Mouse (Mus musculus) ES-Bruce4 (cell line): ENCODE measurements around the gene Adamts9. TPM values are rescaled to one million over a fixed set of nuclear protein-coding genes. Genes with fewer than 3 reads are reported as not detected.

Source experiments
- H3K27ac ChIP-seq: 2 replicates; pipeline ENCODE4 v1.5.1; 2012; ENCODE audit warnings: low read length, inconsistent platforms; ENCODE audit not compliant: insufficient read depth
- H3K27me3 ChIP-seq: 2 replicates; pipeline ENCODE4 v1.6.1; 2012; ENCODE audit warnings: mild to moderate bottlenecking, low read length, inconsistent platforms; ENCODE audit not compliant: control insufficient read depth, poor library complexity, insufficient read depth, severe bottlenecking
- H3K36me3 ChIP-seq: 2 replicates; pipeline ENCODE4 v1.6.1; 2012; ENCODE audit warnings: inconsistent platforms, mild to moderate bottlenecking, low read length, moderate library complexity; ENCODE audit not compliant: control insufficient read depth, poor library complexity, insufficient read depth, severe bottlenecking
- H3K4me1 ChIP-seq: one replicate; pipeline ENCODE4 v1.8.1; 2011; ENCODE audit warnings: low read length; ENCODE audit not compliant: control insufficient read depth, insufficient read depth
- H3K4me3 ChIP-seq: 2 replicates; pipeline ENCODE4 v1.5.1; 2011; ENCODE audit warnings: low read depth, mild to moderate bottlenecking, low read length
- H3K9ac ChIP-seq: 2 replicates; pipeline ENCODE4 v1.6.1; 2012; ENCODE audit warnings: low read depth, mild to moderate bottlenecking, inconsistent platforms; ENCODE audit not compliant: poor library complexity, severe bottlenecking
- H3K9me3 ChIP-seq: replicated peaks from 2 replicates; pipeline ENCODE4 v1.6.1; 2012; ENCODE audit warnings: mild to moderate bottlenecking, low read length, inconsistent platforms; ENCODE audit not compliant: control insufficient read depth, poor library complexity, insufficient read depth, severe bottlenecking
- CTCF ChIP-seq: IDR thresholded peaks from one replicate; pipeline ENCODE4 v1.8.1; 2011; ENCODE audit warnings: low read depth, low read length
- EP300 ChIP-seq: IDR thresholded peaks from 2 replicates; pipeline ENCODE4 v1.6.1; 2011; ENCODE audit warnings: low read depth, low read length; ENCODE audit not compliant: insufficient read depth
- POLR2A ChIP-seq: IDR thresholded peaks from one replicate; pipeline ENCODE4 v1.8.1; 2011; ENCODE audit warnings: low read length; ENCODE audit not compliant: insufficient read depth
- polyA plus RNA-seq: library from polyadenylated mRNA; stranded (reverse); fragments of >200 nt; gene quantifications from 2 replicates; pipeline ENCODE4 v1.2.4, GENCODE M21; 2011; ENCODE audit warnings: low read depth; ENCODE audit not compliant: missing spikeins, insufficient read depth, insufficient read length

Adamts9 gene
- polyA plus RNA-seq, 1 experiment = 8.9 TPM

DNA sequence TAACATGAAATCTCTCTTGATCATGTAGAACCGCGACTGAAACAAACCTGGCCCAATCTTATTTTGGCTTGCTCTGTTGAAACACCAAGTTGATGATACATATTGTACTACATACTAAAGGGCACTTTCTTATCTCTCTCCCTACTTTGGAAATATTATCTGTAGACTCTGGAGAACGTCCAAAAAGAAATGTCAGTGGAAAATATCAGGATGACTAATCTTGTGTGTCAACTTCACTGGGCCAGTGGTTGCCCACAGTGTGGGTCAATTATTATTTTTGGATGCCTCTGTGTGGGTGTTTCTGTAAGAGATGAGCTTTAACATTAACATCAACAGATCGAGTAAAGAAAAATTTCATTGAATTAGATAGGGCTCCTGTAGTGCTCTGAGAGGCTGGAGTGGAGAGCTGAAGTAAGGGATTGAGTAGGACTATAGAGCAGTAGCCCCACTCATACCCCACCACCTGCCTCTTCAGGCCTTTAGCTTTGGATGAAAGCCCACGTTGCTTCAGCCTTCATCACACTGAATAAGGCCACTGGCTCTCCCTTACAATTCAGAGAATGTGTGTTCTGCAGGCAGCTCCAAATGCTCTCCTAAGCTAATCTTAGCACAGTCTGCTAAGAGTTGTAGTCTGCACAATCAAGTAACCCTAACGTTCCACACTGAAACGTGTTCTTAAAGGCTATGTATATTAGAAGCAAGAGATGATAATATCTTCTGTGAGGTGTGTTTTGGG is 38.3 kb upstream of the Adamts9 start:
- H3K27ac ChIP-seq = no peak overlapping the region
- no peak overlapping the region for H3K4me3 ChIP-seq
- H3K36me3 ChIP-seq = no peaks in the 10 kb centered on the region
- H3K4me1 ChIP-seq = no peaks in the 10 kb centered on the region
- no peaks in the 10 kb centered on the region for H3K27me3 ChIP-seq
- no peak for TF ChIP-seq EP300
- TF ChIP-seq POLR2A = no peak
- TF ChIP-seq CTCF = no peak
- H3K9me3 ChIP-seq = no peaks in the 10 kb centered on the region
- H3K9ac ChIP-seq = no peak overlapping the region

DNA sequence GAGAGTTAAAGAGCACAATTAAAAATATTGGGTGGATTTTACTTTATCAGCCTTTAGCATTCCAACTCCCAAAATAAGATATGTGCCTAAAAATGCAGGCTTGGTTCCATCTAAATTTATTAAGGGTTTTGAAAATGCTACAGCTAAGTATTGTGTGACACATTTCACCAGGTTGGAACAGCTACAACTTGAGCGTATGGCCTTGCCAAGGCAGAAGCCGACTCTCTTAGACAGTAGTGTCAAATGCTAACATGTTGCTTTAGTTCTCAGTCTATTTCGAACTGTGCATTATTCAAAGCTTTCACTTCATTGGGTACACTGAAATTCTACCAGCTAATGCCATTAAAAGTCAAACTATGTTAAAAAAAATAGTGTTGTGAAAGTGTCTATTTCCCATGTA is 30.0 kb upstream of the Adamts9 start:
- no peaks in the 10 kb centered on the region for H3K36me3 ChIP-seq
- no peak overlapping the region for H3K9ac ChIP-seq
- no peaks in the 10 kb centered on the region for H3K9me3 ChIP-seq
- no peak overlapping the region for H3K4me3 ChIP-seq
- no peak overlapping the region for H3K27ac ChIP-seq
- no peaks in the 10 kb centered on the region for H3K27me3 ChIP-seq
- no peaks in the 10 kb centered on the region for H3K4me1 ChIP-seq
- no peak for TF ChIP-seq POLR2A
- TF ChIP-seq EP300 = no peak
- TF ChIP-seq CTCF = no peak

DNA sequence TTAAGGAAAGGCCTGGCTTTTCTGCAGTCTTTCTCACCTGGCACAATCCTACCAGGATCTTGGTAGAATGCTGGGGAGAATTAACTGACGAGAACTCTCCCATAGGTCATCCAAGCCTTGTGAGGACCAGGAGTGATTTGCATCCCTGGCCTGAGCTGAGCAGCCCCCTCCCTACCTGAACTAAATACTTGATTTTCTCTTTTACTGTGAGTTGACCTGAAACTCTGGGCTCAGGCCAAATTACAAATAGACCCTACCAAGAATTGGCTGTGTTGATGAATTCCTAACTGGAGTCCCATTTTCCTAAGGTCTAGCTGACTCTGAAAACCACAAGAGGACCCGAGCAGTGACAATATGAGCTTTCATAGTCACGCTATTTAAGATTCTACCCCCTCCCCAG is 25.4 kb upstream of the Adamts9 start:
- TF ChIP-seq EP300 = no peak
- no peak for TF ChIP-seq CTCF
- no peak for TF ChIP-seq POLR2A
- H3K9me3 ChIP-seq = no peaks in the 10 kb centered on the region
- no peaks in the 10 kb centered on the region for H3K4me1 ChIP-seq
- H3K27me3 ChIP-seq = no peaks in the 10 kb centered on the region
- no peak overlapping the region for H3K4me3 ChIP-seq
- no peaks in the 10 kb centered on the region for H3K36me3 ChIP-seq
- H3K9ac ChIP-seq = no peak overlapping the region
- no peak overlapping the region for H3K27ac ChIP-seq

DNA sequence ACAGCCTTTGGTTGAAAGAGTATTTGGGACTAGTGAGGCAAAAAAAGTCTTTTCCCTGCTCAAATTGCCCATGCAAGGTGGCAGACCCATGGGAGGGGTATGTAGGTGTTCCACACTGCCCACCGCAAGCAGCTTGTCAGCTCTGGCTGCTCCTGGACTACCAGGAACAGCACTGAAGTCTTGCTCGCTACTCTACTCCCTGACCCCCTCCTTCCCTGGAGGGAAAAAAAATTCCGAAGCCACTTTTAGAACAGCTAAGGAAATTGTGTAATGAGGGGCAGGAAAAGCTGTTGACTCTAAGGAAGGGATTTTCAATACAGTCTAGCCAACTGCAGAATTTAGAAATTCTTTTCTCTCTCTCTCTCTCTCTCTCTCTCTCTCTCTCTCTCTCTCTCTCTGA is 24.9 kb upstream of the Adamts9 start:
- no peaks in the 10 kb centered on the region for H3K27me3 ChIP-seq
- H3K36me3 ChIP-seq = no peaks in the 10 kb centered on the region
- H3K9me3 ChIP-seq = no peaks in the 10 kb centered on the region
- no peak overlapping the region for H3K9ac ChIP-seq
- no peaks in the 10 kb centered on the region for H3K4me1 ChIP-seq
- H3K4me3 ChIP-seq = no peak overlapping the region
- TF ChIP-seq POLR2A = no peak
- TF ChIP-seq CTCF = no peak
- no peak for TF ChIP-seq EP300
- no peak overlapping the region for H3K27ac ChIP-seq

DNA sequence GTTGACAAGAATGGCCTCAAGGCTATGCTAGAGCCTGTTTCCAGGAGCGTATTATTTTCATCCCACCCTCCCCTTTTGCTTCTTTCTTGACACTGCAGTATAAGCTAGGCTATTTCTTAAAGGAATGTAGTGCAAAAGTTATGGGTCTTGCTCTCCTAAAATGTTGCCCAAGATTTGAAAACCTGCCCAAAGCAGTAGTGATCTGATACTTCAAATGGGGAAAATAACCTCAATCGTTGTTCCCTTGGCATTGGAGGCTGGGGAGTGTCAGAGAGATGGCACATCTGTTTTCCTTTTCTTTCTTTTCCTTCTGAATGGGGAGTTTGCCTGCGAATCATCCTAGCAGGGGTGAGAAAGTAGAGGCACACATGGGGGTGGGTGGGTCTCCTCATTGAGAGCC is 19.7 kb upstream of the Adamts9 start:
- no peaks in the 10 kb centered on the region for H3K9me3 ChIP-seq
- TF ChIP-seq POLR2A (no peak), EP300 (no peak), CTCF (no peak)
- H3K4me1 ChIP-seq = no peaks in the 10 kb centered on the region
- no peak overlapping the region for H3K4me3 ChIP-seq
- no peak overlapping the region for H3K9ac ChIP-seq
- no peaks in the 10 kb centered on the region for H3K27me3 ChIP-seq
- no peaks in the 10 kb centered on the region for H3K36me3 ChIP-seq
- no peak overlapping the region for H3K27ac ChIP-seq

DNA sequence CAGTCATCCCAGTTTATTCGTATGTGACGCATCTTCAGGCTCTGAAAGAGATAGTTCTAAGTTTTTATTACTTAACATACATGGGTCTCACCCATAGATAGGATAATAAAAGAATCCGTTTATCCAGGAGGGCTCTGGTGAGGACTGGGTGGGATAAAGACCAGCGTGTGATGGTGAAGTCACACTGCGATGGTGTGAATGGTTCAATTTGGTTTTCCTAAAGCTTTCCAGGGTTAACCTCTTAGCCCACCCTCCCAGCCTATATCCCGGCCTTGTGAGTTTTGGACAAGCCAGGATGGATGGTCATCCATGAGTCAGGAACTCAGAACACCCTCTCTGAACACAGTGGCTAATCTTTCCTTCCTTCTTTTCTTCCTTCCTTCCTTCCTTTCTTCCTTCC is 17.7 kb upstream of the Adamts9 start:
- no peak overlapping the region for H3K4me3 ChIP-seq
- no peak for TF ChIP-seq POLR2A
- no peak for TF ChIP-seq CTCF
- no peak overlapping the region for H3K9ac ChIP-seq
- no peaks in the 10 kb centered on the region for H3K27me3 ChIP-seq
- H3K27ac ChIP-seq = no peak overlapping the region
- no peaks in the 10 kb centered on the region for H3K9me3 ChIP-seq
- no peaks in the 10 kb centered on the region for H3K36me3 ChIP-seq
- H3K4me1 ChIP-seq = no peaks in the 10 kb centered on the region
